Mouse (Mus musculus) kidney, adult 2 months (tissue): ENCODE data around the gene 1700020A23Rik. TPM values are rescaled to one million over a fixed set of nuclear protein-coding genes. Genes with fewer than 3 reads are reported as not detected.

Experiments
- DNase-seq: peaks from one replicate; pipeline ENCODE4 v3.0.0; 2021
- H3K27ac ChIP-seq: fragments of 200-500 bp; 2 replicates; pipeline ENCODE4 v1.5.1; 2012; ENCODE audit warnings: low read depth, low read length, control low read depth, inconsistent platforms; ENCODE audit not compliant: insufficient read depth
- H3K27me3 ChIP-seq: fragments of 200-500 bp; replicated peaks from 2 replicates; pipeline ENCODE4 v1.6.1; 2012; ENCODE audit warnings: mild to moderate bottlenecking, moderate library complexity, low read length, inconsistent platforms; ENCODE audit not compliant: control insufficient read depth, insufficient read depth
- H3K36me3 ChIP-seq: fragments of 200-500 bp; 2 replicates; pipeline ENCODE4 v1.6.1; 2012; ENCODE audit warnings: mild to moderate bottlenecking, moderate library complexity, low read length, inconsistent platforms; ENCODE audit not compliant: control insufficient read depth, insufficient read depth
- H3K4me1 ChIP-seq: fragments of 200-500 bp; 2 replicates; pipeline ENCODE4 v1.6.1; 2011; ENCODE audit warnings: low read length; ENCODE audit not compliant: control insufficient read depth, insufficient read depth
- H3K4me3 ChIP-seq: fragments of 200-500 bp; 2 replicates; pipeline ENCODE4 v1.5.1; 2011; ENCODE audit warnings: mild to moderate bottlenecking, low read depth, low read length, control low read depth; ENCODE audit not compliant: insufficient read depth
- CTCF ChIP-seq: fragments of 200-500 bp; conservative IDR thresholded peaks from 2 replicates; pipeline ENCODE4 v1.5.1; 2011; ENCODE audit warnings: low read depth, mild to moderate bottlenecking, control low read depth, low read length, moderate library complexity, mixed read lengths; ENCODE audit not compliant: insufficient read depth, insufficient read length
- POLR2A ChIP-seq: fragments of 200-500 bp; IDR thresholded peaks from one replicate; pipeline ENCODE4 v1.6.1; 2011; ENCODE audit warnings: low read depth, low read length, control low read depth
- WGBS: fragments of 180-500 bp; shearing (Covaris S2); methylation state at CpG from one replicate; pipeline ENCODE4 v1.1.7; 2018; 5-methylcytosine and 5-hydroxymethylcytosine counted together
- polyA plus RNA-seq: library from polyadenylated mRNA; depleted of rRNA; stranded (reverse); fragments of >200 nt; gene quantifications from 2 replicates; pipeline ENCODE4 v1.2.3, GENCODE M21; 2012

The 1700020A23Rik gene
- polyA plus RNA-seq, 1 experiment: 0.19 TPM

- DNase-seq: peak; percentile 83
- Histone ChIP-seq H3K27me3 (no peaks in the 10 kb centered on the region), H3K36me3 (no peaks in the 10 kb centered on the region), H3K4me3 (no peak overlapping the region), H3K27ac (no peak overlapping the region), H3K4me1 (no peaks in the 10 kb centered on the region)
- TF ChIP-seq POLR2A (no peak), CTCF (peak; percentile 87)
- WGBS: 36% methylated on average over 16 of the region's 16 CpGs
Observed at GRCm38 (mm10) chr2:130411558-130412495, 6.8 kb downstream of the 1700020A23Rik start.

DNA sequence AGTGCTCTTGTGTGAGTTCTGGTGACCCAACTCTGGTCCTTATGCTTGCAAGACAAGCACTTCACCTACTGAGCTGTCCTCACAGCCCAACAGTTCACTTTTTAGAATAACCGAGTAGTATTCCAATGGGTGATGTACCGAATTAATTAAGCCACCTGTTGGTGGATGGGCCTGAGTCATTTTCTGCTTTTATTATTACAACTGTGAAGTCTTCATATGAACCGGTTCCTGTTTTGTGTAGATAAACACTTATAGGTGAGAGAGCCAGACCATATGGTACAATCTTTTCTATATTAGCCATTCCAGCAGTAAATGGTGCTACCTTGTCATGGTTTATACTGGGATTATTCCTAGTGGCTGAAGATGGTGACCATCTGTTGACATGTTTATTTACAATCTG lies 7.7 kb downstream of the 1700020A23Rik start:
- Histone ChIP-seq H3K36me3 (no peaks in the 10 kb centered on the region), H3K4me3 (no peak overlapping the region), H3K4me1 (no peaks in the 10 kb centered on the region), H3K27ac (no peak overlapping the region), H3K27me3 (no peaks in the 10 kb centered on the region)
- 77% methylated on average over 3 of the region's 3 CpGs for WGBS
- TF ChIP-seq CTCF (no peak), POLR2A (no peak)
- no peak for DNase-seq

DNA sequence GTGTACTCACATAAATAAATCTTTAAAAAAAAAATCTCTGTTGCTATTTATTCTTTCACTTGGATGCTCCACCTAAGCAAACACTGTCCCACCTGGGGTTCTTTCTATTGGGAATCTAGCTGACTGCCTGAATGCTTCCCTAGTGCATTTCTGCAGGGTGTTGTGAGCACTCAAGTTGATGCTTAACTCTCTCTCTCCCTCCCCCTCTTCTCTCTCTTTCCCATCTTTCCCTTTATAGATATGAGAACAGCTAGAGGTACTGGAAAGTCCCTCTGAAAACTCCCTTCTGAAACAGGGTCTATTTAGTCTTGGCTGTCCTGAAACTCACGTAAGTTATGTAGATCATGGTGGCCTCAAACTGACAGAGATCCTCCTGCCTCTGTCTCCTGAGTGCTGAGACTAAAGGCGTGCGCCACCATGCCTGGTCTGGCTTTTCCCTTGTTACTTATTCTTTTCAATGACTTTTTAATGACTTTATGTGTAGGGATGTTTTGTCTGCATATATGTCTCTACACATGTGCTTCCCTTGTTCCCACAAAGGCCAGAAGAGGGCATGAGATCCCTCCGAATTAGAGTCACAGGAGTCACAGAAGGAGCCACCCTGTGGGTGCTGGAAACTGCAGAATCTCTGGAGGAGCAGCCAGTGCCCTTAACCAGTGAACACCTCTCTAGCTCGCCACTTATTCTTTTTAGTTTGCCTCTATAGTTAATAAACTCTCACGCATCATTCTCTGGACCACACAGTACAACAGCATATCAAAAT lies 9.2 kb downstream of the 1700020A23Rik start:
- no peaks in the 10 kb centered on the region for H3K27me3 ChIP-seq
- no peak overlapping the region for H3K27ac ChIP-seq
- H3K4me1 ChIP-seq: no peaks in the 10 kb centered on the region
- TF ChIP-seq POLR2A (no peak), CTCF (0 out of 2 replicates have a peak, but pooled peaks have one; percentile 22)
- 81% methylated on average over 6 of the region's 6 CpGs for WGBS
- DNase-seq: no peak
- no peak overlapping the region for H3K4me3 ChIP-seq
- no peaks in the 10 kb centered on the region for H3K36me3 ChIP-seq

GRCm38 (mm10) chr2:130421781-130422620 lies 16.9 kb downstream of the 1700020A23Rik start:
- no peaks in the 10 kb centered on the region for H3K36me3 ChIP-seq
- whole genome bisulfite sequencing: 96% methylated on average over 26 of the region's 26 CpGs
- H3K4me1 ChIP-seq: peaks cover 7% of the 10 kb centered on the region
- DNase-seq: no peak
- no peak overlapping the region for H3K27ac ChIP-seq
- H3K4me3 ChIP-seq: no peak overlapping the region
- no peak for TF ChIP-seq POLR2A
- no peak for TF ChIP-seq CTCF
- no peaks in the 10 kb centered on the region for H3K27me3 ChIP-seq

GRCm38 (mm10) chr2:130423397-130424125 lies 18.5 kb downstream of the 1700020A23Rik start:
- Histone ChIP-seq H3K36me3 (no peaks in the 10 kb centered on the region), H3K4me3 (peak overlapping the region; percentile 94), H3K27me3 (no peaks in the 10 kb centered on the region), H3K4me1 (peaks cover 7% of the 10 kb centered on the region), H3K27ac (peak overlapping the region; percentile 78)
- TF ChIP-seq CTCF (no peak), POLR2A (no peak)
- DNase-seq: peak; percentile 79
- 10% methylated on average over 49 of the region's 49 CpGs for WGBS
